Mouse (Mus musculus) heart, embryonic 13.5 days (tissue): ENCODE measurements at regions not wholly inside any gene's neighbourhood (a gene's known extent, or its start where the extent isn't known, plus 50 kb on each side); places are given as distances from the start of the nearest gene placed in this dataset.

Source experiments
- ATAC-seq: fragments of 200-750 bp; cut with Nextera tagmentation; 2 replicates; pipeline ENCODE4 v1.8.0; 2017; ENCODE audit warnings: moderate TSS enrichment; ENCODE audit not compliant: insufficient number of reproducible peaks, low FRiP score, low TSS enrichment; ENCODE audit errors: extremely low read depth
- H3K27ac ChIP-seq: fragments of 300-500 bp; sonication (generic); replicated peaks from 2 replicates; pipeline ENCODE4 v1.5.1; 2015; ENCODE audit warnings: moderate library complexity, mild to moderate bottlenecking, inconsistent platforms
- H3K27me3 ChIP-seq: fragments of 300-500 bp; sonication (generic); replicated peaks from 2 replicates; pipeline ENCODE4 v1.6.1; 2015; ENCODE audit warnings: mild to moderate bottlenecking, inconsistent platforms
- H3K36me3 ChIP-seq: fragments of 300-500 bp; sonication (generic); 2 replicates; pipeline ENCODE4 v1.6.1; 2015; ENCODE audit warnings: mild to moderate bottlenecking, inconsistent platforms
- H3K4me1 ChIP-seq: fragments of 300-500 bp; sonication (generic); 2 replicates; pipeline ENCODE4 v1.6.1; 2015; ENCODE audit warnings: inconsistent platforms
- H3K4me2 ChIP-seq: fragments of 300-500 bp; sonication (generic); 2 replicates; pipeline ENCODE4 v1.6.1; 2015; ENCODE audit warnings: inconsistent platforms, mild to moderate bottlenecking, moderate library complexity
- H3K4me3 ChIP-seq: fragments of 300-500 bp; sonication (generic); 2 replicates; pipeline ENCODE4 v1.5.1; 2015; ENCODE audit warnings: moderate library complexity, mild to moderate bottlenecking, inconsistent platforms
- H3K9ac ChIP-seq: fragments of 300-500 bp; sonication (generic); 2 replicates; pipeline ENCODE4 v1.6.1; 2015; ENCODE audit warnings: inconsistent platforms, mild to moderate bottlenecking, moderate library complexity
- H3K9me3 ChIP-seq: fragments of 300-500 bp; sonication (generic); 2 replicates; pipeline ENCODE4 v1.6.1; 2016; ENCODE audit warnings: inconsistent platforms
- WGBS: fragments of 180-500 bp; shearing (Covaris S2); methylation state at CpG from one replicate; pipeline ENCODE4 v1.1.7; 2015; ENCODE audit warnings: mixed read lengths; 5-methylcytosine and 5-hydroxymethylcytosine counted together

GRCm38 (mm10) chr5:101288358-101288757 is 376.4 kb downstream of the Nkx6-1 start:
- Histone ChIP-seq H3K36me3 (no peaks in the 10 kb centered on the region), H3K9ac (no peak overlapping the region), H3K9me3 (no peaks in the 10 kb centered on the region), H3K4me2 (no peak overlapping the region), H3K27ac (no peak overlapping the region), H3K27me3 (no peaks in the 10 kb centered on the region), H3K4me3 (no peak overlapping the region), H3K4me1 (no peaks in the 10 kb centered on the region)
- 55% methylated on average over 6 of the region's 6 CpGs for WGBS
- no peak for ATAC-seq

GRCm38 (mm10) chr5:101285941-101286340 is 378.9 kb downstream of the Nkx6-1 start:
- WGBS: 55% methylated on average over 7 of the region's 7 CpGs

GRCm38 (mm10) chr5:101250474-101250873 is 405.0 kb downstream of the Gpat3 start:
- no peak for ATAC-seq
- Histone ChIP-seq H3K4me3 (no peak overlapping the region), H3K9ac (no peak overlapping the region), H3K36me3 (no peaks in the 10 kb centered on the region), H3K4me2 (no peak overlapping the region), H3K27me3 (no peaks in the 10 kb centered on the region), H3K9me3 (no peaks in the 10 kb centered on the region), H3K4me1 (no peaks in the 10 kb centered on the region), H3K27ac (no peak overlapping the region)
- WGBS: 70% methylated on average over 3 of the region's 3 CpGs

More at GRCm38 (mm10) chr5:101285941-101286340, 378.9 kb downstream of the Nkx6-1 start:
- Histone ChIP-seq H3K4me2 (no peak overlapping the region), H3K4me1 (no peaks in the 10 kb centered on the region), H3K4me3 (no peak overlapping the region), H3K9me3 (no peaks in the 10 kb centered on the region), H3K36me3 (no peaks in the 10 kb centered on the region), H3K27me3 (no peaks in the 10 kb centered on the region), H3K9ac (no peak overlapping the region), H3K27ac (no peak overlapping the region)
- no peak for ATAC-seq

GRCm38 (mm10) chr5:101242651-101243050 is 397.1 kb downstream of the Gpat3 start:
- Histone ChIP-seq H3K4me2 (no peak overlapping the region), H3K9ac (no peak overlapping the region), H3K4me1 (no peaks in the 10 kb centered on the region), H3K27me3 (no peaks in the 10 kb centered on the region), H3K9me3 (no peaks in the 10 kb centered on the region), H3K4me3 (no peak overlapping the region), H3K27ac (no peak overlapping the region), H3K36me3 (no peaks in the 10 kb centered on the region)
- 80% methylated on average over 2 of the region's 2 CpGs for WGBS
- ATAC-seq: no peak

DNA sequence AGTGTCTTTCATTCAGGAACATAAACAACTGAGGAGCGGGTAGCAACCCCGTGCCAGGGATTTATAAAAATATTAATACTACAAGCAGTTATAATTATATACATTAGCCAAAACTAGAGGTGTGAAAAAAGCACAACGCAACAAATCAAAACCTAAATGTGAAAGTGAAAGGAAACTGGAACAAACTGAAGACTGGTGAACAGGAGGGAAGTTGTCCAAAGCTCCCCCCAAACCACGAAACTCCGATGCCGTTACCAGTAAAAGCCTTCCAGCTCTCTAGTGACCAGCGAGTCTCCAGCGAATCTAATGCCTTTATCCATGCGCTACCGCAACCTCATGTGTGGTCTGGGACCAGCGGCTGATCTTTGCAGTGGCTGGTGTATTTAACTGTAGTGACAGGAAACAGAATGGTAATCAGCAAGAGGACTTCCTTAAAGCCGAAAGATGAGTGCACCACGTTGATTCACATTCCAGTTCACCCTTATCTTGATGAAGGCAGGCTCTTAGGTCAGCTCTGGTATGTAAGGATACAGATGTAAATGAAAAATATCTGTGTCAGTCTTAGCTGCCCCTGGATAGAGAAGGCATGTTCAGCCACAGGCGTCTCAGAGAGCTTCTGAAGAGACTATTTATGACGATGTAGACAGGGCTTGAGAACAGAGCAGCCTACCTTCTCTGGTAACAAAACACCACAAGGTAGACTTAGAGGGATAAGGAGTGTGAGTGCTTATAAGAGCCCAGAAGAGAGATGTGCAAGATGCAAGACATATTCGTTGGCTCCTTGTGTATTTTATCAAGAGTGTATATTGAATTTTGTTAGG is 394.0 kb downstream of the Gpat3 start:
- no peak for ATAC-seq
- no peaks in the 10 kb centered on the region for H3K36me3 ChIP-seq
- H3K4me3 ChIP-seq: peak overlapping the region; percentile 32
- H3K9ac ChIP-seq: no peak overlapping the region
- H3K27me3 ChIP-seq: no peaks in the 10 kb centered on the region
- peak overlapping the region; percentile 47 for H3K4me2 ChIP-seq
- WGBS: 54% methylated on average over 16 of the region's 16 CpGs
- no peaks in the 10 kb centered on the region for H3K9me3 ChIP-seq
- no peak overlapping the region for H3K27ac ChIP-seq
- H3K4me1 ChIP-seq: no peaks in the 10 kb centered on the region

DNA sequence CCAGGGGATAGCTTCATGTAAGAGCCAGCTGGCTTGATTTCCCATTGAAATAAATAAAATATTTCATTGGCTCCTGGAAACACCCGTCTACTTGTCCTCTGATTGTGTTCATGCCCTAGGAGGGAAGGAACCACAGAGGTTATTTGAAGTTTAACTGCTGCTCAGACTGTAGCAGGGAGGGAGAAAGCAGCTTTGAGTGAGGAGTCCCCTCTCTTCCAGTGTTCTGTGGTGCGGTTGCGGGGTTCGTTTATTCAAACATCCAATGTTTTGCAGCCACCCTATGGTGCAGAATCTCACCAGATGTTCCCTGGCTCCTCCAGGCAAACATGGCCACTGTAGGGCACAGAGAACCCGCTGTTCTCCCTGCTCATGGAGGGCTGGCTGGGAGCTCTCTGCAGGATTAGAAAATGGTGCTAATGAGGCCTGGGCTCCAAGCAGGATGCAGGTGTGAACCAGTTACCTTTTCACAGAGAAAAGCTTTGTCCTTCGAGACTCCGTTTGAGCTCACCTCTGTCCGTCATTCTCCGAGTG is 390.7 kb downstream of the Gpat3 start:
- no peak for ATAC-seq
- H3K4me3 ChIP-seq: no peak overlapping the region
- H3K27ac ChIP-seq: no peak overlapping the region
- H3K4me1 ChIP-seq: no peaks in the 10 kb centered on the region
- H3K36me3 ChIP-seq: no peaks in the 10 kb centered on the region
- no peak overlapping the region for H3K9ac ChIP-seq
- no peaks in the 10 kb centered on the region for H3K27me3 ChIP-seq
- WGBS: 63% methylated on average over 9 of the region's 9 CpGs
- H3K4me2 ChIP-seq: no peak overlapping the region
- no peaks in the 10 kb centered on the region for H3K9me3 ChIP-seq

DNA sequence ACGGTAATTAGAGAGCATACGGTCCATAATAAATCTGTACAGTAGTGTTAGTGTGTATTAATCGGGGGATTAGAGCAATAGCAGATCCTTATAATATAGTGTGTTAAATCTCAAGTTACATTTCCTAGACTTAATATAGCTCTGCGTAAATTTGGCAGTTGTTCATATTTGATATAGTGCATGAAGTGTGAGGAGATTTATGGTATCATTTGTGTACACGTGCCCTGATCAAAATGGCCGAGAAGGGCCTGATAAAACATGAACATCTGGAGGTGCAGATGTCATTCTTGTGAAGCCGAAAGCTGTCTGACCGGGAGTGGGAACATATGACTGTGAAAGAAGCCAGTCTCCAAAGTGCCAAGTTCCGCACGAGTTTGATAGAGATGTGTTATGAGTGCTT is 376.9 kb downstream of the Gpat3 start:
- Histone ChIP-seq H3K4me1 (no peaks in the 10 kb centered on the region), H3K9me3 (no peaks in the 10 kb centered on the region), H3K27ac (no peak overlapping the region), H3K36me3 (no peaks in the 10 kb centered on the region), H3K27me3 (no peaks in the 10 kb centered on the region), H3K9ac (no peak overlapping the region), H3K4me3 (no peak overlapping the region), H3K4me2 (no peak overlapping the region)
- ATAC-seq: no peak
- WGBS: 78% methylated on average over 10 of the region's 10 CpGs

GRCm38 (mm10) chr5:101218082-101218481 is 372.6 kb downstream of the Gpat3 start:
- no peaks in the 10 kb centered on the region for H3K36me3 ChIP-seq
- no peaks in the 10 kb centered on the region for H3K9me3 ChIP-seq
- no peaks in the 10 kb centered on the region for H3K27me3 ChIP-seq
- no peak overlapping the region for H3K4me2 ChIP-seq
- H3K27ac ChIP-seq: no peak overlapping the region
- ATAC-seq: no peak
- H3K4me3 ChIP-seq: no peak overlapping the region
- WGBS: 79% methylated on average over 3 of the region's 3 CpGs
- H3K9ac ChIP-seq: no peak overlapping the region
- H3K4me1 ChIP-seq: no peaks in the 10 kb centered on the region

- no peaks in the 10 kb centered on the region for H3K36me3 ChIP-seq
- H3K9me3 ChIP-seq: no peaks in the 10 kb centered on the region
- no peaks in the 10 kb centered on the region for H3K4me1 ChIP-seq
- ATAC-seq: no peak
- H3K27me3 ChIP-seq: no peaks in the 10 kb centered on the region
- 74% methylated on average over 10 of the region's 10 CpGs for WGBS
- H3K9ac ChIP-seq: no peak overlapping the region
- no peak overlapping the region for H3K4me3 ChIP-seq
- no peak overlapping the region for H3K4me2 ChIP-seq
- no peak overlapping the region for H3K27ac ChIP-seq
Measured at GRCm38 (mm10) chr5:101216837-101217571, 371.5 kb downstream of the Gpat3 start.

GRCm38 (mm10) chr5:101211974-101212373 is 366.5 kb downstream of the Gpat3 start:
- H3K4me1 ChIP-seq: no peaks in the 10 kb centered on the region
- no peak overlapping the region for H3K4me3 ChIP-seq
- WGBS: 77% methylated on average over 4 of the region's 4 CpGs
- no peak for ATAC-seq
- no peaks in the 10 kb centered on the region for H3K9me3 ChIP-seq
- H3K27me3 ChIP-seq: no peaks in the 10 kb centered on the region
- no peak overlapping the region for H3K27ac ChIP-seq
- H3K9ac ChIP-seq: no peak overlapping the region
- H3K36me3 ChIP-seq: no peaks in the 10 kb centered on the region
- H3K4me2 ChIP-seq: no peak overlapping the region

GRCm38 (mm10) chr5:101208150-101208549 is 362.6 kb downstream of the Gpat3 start:
- ATAC-seq: no peak
- WGBS: 72% methylated on average over 5 of the region's 5 CpGs
- Histone ChIP-seq H3K27ac (no peak overlapping the region), H3K9me3 (peaks cover 4% of the 10 kb centered on the region), H3K27me3 (no peaks in the 10 kb centered on the region), H3K9ac (no peak overlapping the region), H3K4me3 (no peak overlapping the region), H3K4me2 (no peak overlapping the region), H3K4me1 (no peaks in the 10 kb centered on the region), H3K36me3 (no peaks in the 10 kb centered on the region)
